Mouse (Mus musculus): ENCODE results near the gene Cdc14a. TPM values are rescaled to one million over a fixed set of nuclear protein-coding genes. Genes with fewer than 3 reads are reported as not detected.

Cdc14a gene
- total RNA-seq, 2 experiments from 2014 or later: 21.0 to 21.7 TPM

DNA sequence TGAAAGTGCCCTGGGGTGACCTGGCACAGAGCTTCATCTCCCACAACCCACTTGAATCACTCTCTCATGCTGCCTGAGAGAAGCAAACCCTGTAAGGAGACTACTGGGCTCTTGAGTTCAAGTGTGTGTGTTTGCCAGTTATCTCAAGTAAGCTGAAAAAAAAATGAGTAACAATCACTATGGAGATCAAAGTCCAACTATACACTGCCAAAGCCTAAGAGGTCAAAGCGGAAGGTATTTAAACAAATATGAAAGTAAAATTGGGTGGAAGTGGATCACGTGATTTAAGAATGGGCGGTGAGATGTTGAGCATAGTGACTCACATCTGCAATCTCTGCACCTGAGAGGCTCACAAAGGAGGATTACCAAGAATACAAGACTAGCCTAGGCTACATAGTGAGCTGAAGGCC, 9.4 kb downstream of the Cdc14a start:
- no peak for ATAC-seq (ENCODE audit: poor library complexity, severe bottlenecking)

DNA sequence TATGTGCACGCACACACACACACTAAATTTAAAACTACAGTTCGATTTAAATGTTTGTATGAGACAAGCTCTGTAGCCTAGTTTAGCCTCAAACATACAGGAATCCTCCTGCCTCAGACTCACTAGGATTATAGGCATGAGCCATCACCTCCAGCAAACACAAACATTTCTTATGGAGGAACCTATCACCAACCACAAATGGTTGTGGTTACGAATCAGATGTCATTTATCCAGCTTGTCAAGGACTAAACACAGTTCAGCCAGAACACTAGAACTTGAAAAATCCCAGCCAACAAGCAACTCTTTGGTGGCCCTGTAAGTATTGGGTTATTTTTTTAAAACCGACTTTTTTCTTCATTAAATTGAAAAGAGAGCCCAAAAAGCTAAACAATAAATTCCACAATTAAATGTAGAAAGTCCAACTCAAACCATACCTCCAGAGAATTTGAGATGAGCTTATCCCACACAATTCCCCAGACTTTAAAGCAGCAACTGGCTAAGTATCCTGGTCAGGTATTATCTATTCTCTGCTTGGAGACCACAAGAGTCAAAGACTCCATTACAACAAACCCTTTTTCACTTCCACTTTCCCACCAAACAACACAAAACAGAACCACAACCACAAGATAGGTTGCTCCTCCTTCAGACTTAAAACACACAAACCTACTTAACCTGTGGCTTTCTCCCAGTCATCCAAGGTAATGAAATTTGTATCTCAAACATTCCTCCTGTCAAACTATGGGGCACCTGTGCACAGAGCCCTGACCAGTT, 10.7 kb downstream of the Cdc14a start:
- peak; percentile 40 for ATAC-seq (ENCODE audit: poor library complexity, severe bottlenecking)

DNA sequence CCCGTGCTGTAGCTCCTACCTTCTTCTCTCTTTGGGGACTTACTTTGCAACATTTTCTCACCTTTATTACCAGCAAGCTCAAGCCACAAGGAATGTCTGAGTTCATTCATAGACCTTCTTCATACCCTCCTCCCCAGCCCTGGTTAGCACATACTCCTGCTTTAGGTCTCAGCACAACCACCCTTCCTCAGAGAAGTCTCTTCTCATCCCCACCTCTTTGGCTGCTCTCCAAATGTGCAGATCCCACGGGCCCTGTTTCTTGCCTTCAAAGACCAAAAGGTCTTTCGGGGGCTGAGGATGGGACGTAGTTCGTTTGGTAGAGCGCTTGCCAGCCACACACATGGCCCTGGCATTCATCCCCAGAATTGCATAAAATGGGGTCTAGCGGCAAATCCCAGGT, 13.8 kb downstream of the Cdc14a start:
- no peak for ATAC-seq (ENCODE audit: poor library complexity, severe bottlenecking)

DNA sequence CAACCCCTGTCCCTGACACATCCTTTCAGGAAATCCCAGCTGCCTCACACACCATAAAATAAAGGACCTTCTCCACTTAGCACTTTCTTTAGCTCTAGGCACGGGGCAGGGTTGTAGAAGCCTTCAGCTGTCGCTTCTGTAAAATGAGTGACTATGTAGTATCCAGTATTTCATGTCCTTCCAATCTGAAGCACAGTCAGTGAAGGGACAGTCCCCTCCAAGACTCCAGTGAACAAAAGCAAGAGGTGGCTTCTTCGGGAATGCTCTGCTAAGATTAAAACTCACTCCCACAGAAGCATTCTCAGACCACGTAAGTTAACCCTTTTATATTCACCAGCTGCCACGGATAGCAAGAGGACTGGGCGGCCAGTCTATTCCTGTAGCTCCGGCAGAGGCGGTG, 14.3 kb downstream of the Cdc14a start:
- ATAC-seq (ENCODE audit: poor library complexity, severe bottlenecking): no peak

DNA sequence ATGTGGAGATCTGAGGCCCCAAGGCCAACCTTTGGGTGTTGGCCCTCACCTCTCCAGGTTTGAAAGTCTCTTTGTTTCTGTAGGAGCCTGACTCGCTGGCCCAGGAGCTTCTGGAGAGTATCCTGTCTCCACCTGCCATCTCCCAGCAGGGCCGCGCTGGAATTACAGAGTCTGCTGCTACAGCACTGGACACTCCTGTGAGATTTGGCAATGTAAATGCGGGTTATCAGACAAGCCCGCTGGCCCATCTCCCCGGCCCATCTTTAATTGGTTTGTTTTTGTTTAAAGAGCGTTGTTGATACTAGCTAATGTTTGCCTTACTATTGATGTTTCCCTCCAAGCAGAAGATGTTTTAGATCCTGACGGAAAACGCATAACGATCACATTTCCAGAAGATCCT, 15.0 kb downstream of the Cdc14a start:
- no peak for ATAC-seq (ENCODE audit: poor library complexity, severe bottlenecking)

DNA sequence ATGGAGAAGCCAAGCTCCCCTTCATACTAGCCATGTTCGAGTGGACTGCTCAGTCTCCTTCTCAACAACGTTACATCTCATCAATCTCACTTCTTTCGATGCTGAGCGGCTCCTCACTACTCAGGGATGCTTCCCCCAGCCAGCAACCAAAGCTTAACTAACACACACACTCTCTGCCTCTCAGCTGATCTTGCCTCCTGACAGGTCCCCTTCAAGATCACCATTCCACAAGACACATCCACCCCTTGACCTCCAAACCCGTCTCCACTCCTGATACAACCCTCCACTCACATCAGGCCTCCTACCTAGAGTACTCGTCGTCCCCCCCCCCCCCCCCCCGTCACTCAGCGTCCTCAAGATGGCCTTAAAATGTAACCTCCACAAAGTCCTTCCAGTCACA, 18.3 kb downstream of the Cdc14a start:
- ATAC-seq (ENCODE audit: poor library complexity, severe bottlenecking): no peak

DNA sequence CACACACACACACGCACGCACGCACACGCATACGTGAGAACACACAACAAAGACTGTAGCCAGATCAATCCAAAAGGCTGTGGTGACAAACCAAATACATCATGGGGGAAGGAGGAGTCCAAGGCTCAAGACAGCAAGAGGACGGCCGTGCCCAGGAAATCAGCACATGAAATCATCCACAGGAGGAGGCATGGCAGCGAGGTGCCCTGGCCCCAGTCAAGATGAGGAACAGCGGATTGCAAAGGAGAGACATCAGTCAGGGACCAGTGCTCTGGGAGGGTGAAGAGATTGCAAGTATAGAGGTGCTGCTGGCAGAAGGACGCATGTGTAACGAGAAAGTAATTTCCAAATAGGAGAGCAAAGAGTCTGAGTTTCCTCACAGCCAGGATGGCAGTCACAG, 22.4 kb downstream of the Cdc14a start:
- ATAC-seq (ENCODE audit: poor library complexity, severe bottlenecking): no peak

DNA sequence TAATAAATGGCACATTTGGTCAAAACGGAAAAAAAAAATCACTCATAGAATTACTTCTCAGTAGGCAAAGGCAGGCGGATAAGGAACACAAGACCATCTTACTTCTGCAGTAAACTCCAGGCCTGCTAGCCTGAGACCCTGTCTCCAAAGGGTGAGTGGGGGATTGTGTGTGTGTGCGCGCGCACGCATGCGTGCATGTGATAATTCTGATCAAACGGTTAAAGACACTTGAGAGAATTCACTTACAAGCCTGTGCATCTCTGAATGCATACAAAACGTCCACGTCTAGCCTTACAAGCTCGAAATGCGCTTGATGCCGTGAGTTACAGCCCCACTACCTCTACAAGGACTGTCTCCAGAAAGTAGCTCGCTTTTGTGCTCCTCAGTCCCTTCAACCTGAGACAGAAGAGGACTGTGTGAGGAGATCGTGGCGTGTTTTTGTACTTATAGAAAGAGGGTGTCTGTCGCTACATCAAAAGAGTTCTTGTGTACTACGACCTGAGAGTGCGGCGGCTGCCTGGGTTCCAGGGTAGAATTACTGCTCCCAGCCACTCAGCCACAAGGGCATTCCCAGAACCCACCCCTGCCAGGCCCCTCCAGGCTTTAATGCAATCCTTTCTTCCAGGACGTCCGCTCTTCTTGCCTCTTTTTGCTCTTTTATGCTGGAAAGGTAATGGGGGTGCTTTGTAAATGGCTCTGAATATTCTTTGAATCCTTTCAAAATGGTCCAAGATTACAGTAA, 24.3 kb downstream of the Cdc14a start:
- ATAC-seq (ENCODE audit: poor library complexity, severe bottlenecking): no peak

DNA sequence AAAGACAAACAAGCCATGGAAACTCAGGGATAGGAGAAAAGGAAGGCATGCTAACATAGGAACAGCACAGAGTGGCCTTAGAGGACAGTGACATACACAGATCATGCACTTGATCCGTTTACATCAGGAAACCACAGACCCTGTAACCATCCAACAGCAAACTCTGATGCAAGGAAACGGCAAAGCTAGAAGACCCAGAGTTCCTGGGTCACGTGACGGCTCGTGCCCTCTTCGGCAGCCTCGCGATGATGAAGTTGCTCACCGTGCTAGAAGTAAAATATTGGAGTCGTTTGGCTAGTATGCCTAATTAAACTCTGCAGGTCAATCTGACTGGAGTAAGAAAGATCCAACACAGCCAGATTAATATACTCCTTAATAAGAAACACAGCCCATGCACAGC, 25.3 kb downstream of the Cdc14a start:
- ATAC-seq (ENCODE audit: poor library complexity, severe bottlenecking): peak; percentile 79

DNA sequence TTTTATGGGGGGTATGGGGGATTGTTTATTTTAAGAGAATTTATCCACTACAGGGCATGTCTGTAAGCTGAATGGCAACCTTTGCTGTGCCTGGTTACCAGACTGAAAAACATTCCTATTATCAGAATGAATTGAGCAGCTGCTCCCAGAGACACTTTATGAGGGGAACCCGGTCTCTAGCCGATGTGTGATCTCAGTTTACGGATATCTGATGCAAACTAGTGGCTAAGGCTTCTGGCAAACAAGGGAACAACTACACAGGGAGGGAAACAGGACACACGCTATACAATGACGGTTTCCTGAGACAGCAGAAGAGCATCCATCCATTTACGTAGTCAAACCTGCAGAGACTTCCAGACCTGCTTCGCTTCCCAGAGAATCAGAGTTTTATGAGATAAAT, 25.9 kb downstream of the Cdc14a start:
- ATAC-seq (ENCODE audit: poor library complexity, severe bottlenecking): no peak

DNA sequence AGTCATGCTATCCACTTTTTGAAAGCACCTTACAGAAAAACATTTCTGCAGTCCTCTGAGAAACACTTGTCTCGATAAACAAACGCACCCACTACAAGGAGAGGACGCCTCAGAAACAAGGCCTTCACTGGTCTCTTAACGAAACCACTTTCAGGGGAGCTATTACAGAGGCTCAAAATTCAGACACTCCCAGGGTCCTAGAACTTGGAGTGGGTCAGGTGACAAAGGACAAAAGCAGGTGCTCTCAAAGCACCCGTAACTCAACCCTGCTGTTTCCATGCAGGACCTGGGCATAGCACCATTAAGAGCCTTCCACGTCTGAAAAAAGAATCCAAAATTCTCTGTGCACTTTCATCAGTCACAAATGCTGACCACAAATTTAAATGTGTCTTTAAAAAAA, 26.5 kb downstream of the Cdc14a start:
- ATAC-seq (ENCODE audit: poor library complexity, severe bottlenecking): no peak

DNA sequence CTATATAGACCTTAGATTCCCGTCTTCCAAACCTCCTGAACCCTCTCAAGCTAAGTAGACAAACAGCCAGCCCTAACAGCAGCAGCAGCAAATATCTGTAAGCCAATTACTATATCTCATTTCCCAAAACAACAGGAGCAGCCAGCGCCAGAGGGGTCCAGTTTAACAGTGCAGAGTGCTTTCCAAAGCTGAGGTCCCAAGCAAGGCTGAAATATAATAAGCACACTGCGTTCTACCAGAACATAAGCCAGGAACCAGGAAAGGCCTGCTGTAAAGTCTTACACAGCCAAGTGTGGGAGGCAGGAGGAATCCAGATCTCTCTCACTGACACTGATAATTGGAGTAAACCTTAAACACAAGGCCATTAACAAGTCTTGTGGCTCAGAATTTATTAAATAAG, 27.3 kb downstream of the Cdc14a start:
- ATAC-seq (ENCODE audit: poor library complexity, severe bottlenecking): no peak

DNA sequence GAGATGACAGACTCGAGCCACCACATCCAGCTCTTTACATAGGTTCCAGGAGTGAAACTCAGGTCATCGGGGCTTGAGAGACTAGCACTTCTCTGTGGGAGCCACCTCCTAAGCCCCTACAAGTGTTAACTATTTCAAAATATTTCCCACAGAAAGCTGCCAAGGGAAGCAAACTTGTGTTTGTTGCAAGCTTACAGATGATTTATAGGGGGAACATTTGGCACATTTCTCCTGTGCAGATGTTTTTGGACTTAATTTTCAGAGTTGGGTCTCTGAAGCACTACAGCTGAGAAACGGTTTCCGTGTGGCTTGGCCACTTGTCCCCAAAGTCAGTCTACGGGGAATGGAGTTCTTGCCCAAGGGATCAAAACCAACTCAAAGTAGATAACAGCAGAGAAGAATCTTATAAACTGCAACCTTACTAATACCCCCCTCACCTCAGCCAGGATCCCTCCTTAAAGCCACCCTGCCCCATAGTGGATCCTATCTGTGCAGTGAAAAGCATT, 28.9 kb downstream of the Cdc14a start:
- no peak for ATAC-seq (ENCODE audit: poor library complexity, severe bottlenecking)

DNA sequence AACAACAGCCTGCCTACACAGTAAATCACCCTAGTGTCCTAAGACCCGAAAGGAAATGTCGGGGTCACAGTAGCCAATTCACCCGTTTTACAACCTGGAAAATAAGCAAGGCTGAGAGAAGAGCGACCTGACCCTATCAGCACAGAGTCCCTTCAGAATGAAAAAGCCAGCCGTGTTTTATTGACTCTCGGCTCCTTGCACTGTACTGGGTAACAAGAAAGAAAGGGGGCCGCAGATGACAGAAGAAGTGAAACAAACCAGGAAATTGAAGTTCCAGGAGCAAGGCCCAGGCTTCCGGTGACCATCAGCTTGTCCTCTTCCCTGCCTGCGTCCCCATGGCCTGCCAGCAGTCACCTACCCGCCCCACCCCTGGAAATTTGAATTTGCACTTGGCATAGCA, 32.4 kb downstream of the Cdc14a start:
- no peak for ATAC-seq (ENCODE audit: poor library complexity, severe bottlenecking)

DNA sequence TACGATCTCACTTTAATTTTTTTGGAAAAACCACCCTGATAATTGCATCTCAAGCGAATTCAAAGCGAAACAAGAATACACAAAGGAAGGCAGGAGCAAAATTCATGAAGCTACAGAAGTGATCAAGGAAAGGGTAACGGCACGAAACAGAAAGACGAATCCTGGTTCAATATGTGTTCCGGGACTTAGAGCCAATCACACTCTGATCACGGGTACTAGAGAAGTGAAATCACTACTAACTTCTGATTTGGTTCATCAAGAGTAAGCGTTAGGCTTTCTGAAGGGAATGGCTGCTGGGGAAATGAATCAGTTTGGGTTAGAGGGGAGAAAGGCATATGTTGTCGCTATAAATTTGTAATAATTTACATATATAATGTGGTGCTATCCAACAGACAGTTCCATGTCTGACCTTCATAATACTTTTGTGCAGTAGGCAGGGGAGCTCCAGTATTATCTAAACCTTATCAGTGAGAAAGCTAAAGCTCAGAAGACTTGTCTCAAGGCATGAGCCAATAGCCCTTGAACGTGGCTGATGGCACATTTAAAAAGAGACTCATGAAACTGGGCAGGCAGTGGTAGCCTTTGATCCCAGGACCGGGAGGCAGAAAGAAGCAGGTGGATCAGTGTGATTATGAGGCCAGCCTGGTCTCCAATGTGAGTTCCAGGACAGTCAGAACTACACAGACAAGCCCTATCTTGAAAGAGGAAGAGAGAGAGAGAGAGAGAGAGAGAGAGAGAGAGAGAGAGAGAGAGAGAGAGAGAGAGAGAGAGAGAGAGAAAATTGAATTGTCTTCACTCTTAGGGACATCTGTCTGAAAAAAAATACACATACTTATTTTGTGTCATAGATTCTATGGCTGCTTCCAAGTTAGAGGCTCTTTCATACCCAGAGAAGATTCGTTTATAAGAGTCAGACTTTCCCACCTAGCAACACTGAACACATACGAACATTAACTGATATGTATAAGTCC, 34.0 kb downstream of the Cdc14a start:
- ATAC-seq (ENCODE audit: poor library complexity, severe bottlenecking): no peak

DNA sequence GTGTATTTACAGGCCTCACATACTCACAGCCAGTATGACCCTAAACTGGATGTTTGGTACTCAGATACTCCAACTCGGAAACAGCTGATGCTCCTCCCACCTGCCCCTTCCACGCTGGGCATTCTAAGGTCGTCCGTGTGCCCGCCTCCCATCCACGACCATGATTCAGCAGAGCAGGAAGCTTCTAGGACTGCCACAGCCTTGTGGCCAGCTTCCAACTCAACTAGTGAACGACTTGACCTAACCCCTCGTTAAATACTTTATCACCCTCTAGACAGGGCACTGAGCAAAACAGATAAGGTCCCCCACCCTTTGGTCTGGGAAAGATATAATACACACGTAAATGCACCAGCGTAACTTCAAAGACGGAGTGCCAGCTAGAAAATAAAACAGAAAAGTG, 35.0 kb downstream of the Cdc14a start:
- ATAC-seq (ENCODE audit: poor library complexity, severe bottlenecking): peak; percentile 32

DNA sequence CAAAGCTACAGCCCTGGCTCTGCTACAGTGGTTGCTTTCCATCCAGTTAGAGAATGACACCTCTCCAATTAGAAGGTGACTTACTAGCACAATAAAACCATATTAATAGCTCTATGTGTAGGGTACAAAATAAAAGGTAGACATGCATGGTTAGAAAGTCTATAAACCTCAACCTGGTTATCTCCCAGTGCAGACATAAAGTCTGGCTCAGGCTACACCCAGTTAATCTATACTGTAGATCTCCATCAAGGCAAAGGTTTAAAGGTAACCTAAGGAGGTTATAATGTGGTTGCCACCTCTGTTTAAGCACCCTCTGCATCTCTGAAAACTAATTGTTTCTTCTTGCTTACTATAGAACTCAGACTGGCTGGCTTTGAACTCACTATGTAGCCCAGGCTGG, 36.9 kb downstream of the Cdc14a start:
- ATAC-seq (ENCODE audit: poor library complexity, severe bottlenecking): no peak

DNA sequence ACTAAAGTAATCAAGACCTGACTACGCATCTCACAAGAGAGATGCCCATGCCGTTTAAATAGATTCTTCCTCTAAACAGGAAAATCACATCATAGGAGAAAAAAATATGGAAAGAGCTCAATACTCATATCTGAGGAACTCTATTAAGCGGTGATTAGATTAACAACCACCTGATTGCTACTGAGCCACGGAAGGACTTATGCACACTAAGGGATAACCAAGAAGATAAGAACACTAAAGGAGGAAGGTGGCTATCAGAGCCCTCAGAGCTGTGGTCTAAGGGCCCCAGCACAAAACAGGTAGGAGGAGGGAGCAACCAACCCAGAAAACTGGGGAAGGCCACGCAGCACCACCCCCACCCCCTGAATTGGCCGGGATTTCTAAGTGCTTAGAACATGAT, 37.5 kb downstream of the Cdc14a start:
- no peak for ATAC-seq (ENCODE audit: poor library complexity, severe bottlenecking)

DNA sequence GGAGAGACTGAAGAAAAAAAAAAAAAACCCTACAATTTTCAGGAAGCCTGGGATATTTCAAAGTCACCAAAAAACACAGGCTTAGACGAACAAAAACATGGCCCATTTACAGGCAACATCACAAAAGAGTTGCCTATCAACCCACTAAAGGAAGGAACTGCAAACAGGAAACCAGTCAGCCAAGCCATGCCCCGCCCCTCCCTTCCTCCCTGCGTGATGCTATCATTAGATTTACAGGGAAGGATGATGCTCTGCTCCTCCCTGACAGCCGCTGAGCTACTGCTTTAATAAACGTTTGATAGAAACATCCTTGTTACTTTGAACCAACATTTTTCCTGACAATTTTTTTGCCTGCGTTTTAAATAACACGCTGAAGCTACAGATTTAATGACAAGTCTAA, 39.5 kb downstream of the Cdc14a start:
- ATAC-seq (ENCODE audit: poor library complexity, severe bottlenecking): peak; percentile 69

DNA sequence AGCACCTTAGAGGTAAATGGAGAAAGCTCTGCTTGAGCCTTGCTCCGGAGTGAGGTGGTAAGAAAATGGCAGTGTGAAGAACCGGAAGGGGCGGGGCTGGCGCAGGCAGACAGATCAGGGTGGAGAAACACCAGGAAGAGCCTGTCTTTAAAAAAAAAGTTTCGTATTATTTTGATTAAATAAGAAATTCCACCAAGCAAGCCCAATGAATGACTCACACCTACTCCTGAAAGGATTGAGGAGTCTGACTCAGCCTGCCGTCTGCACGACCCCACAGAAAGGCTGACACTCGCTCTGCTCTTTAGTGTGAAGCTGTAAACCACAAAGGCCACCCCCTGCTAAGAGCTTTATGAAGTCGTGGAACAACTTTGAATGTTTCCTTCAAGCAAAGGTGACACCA, 43.5 kb downstream of the Cdc14a start:
- peak; percentile 47; the same call in 1 of the 2 replicates for ATAC-seq (ENCODE audit: poor library complexity, severe bottlenecking)

DNA sequence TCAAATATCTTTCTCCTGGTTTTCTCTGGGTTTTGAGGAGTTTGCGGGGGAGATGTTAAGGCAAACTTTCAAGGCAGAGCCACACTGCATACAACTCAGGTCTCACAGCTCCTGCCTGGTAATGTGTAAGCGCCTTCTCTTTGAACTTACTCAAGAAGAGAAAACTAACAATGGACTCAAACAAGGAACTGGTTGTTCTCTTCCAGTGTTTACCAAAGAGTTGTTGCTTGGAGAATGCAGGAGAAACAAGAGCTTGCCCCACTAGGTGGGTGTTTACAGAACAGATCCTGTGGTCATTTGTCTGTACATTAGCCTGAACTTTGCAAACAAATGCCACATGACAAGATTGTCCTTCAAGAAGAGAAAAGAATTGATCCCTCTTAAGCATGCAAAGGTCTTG, 48.4 kb downstream of the Cdc14a start:
- ATAC-seq (ENCODE audit: poor library complexity, severe bottlenecking): no peak
